Mouse (Mus musculus): ENCODE measurements around the gene Map3k10. TPM values are rescaled to one million over a fixed set of nuclear protein-coding genes. Genes with fewer than 3 reads are reported as not detected.
A peak's percentile ranks its signal among the peaks of the same experiment; 100 is the strongest.
"Not testable (repeated sequence)": the region's sequence is repeated elsewhere in the genome, so short reads cannot be mapped to it uniquely, and the experiment has no call there.

Gene Map3k10
- polyA plus RNA-seq, 1 experiment, result 99.4 TPM

DNA sequence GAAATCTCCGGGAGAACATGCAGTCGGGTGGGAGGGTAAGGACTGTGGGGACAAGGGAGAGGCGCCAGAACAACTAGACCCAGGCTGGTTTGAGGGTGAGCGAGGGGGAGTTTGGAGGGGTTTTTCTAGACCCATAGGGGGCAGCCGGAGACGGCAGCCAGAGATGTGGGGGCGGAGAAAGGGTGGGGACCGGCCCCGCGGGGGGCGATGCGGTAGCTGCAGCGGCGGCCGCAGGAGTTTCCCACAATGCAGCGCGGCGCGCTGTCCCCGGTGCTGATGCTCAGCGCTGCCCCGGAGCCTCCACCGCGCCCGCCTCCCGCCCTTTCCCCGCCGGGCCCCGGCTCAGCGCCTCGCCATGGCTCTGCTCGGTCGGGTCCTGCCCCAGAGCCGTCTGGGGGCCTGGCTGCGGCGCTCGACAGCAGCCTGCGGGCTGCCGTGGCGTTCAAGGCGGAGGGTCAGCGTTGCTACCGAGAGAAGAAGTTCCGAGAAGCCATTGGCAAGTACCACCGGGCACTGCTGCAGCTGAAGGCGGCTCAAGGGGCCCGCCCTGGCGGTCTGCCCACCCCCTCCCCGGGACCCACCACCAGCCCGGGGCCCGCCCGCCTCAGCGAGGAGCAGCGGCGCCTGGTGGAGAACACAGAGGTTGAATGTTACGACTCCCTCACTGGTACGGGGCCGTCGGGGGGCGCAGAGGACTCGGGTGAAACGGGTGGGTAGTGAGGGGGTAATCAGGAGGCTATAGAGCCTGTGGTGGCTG lies 20.5 kb downstream of the Map3k10 start, which contains the start of gene Ttc9b:
Gene Ttc9b, plus strand, starts transcription at position 235 of the 757 bp plus-strand sequence.
- peaks cover 25% of the 10 kb centered on the region for H3K4me1 ChIP-seq (ENCODE audit: control insufficient read depth, insufficient read depth, low read length)
- under 1% methylated on average over 43 of the region's 62 CpGs for WGBS
- peak within 1 kb of the TSS; percentile 91 for H3K4me3 ChIP-seq (replicated peaks; ENCODE audit: insufficient read depth, low read depth, low read length)

DNA sequence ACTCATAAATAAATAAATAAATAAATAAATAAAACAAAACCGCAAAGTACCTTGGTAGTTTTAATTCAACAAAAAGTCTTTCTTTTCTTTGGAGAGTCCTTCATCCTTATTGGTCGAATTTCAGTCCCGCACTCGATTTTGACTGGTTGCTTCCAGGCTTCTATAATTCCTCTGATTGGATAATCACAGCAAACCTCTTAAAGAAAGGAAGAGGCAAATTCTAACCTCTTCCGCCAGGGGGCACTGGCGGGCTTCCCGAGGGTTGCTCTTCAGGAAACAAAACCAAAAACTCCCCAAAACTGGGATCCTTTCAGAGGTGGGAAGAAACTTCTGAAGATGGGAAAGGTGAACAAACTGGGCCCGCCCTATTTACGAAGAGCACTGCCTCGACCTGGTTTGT lies 23.4 kb downstream of the Map3k10 start:
- Histone ChIP-seq H3K4me3 (replicated peaks; ENCODE audit: insufficient read depth, low read depth, low read length) (no peak overlapping the region), H3K4me1 (ENCODE audit: control insufficient read depth, insufficient read depth, low read length) (peaks cover 14% of the 10 kb centered on the region), H3K27ac (ENCODE audit: insufficient read depth, low read length) (no peak overlapping the region), H3K27me3 (ENCODE audit: control insufficient read depth, insufficient read depth, low read length) (no peaks in the 10 kb centered on the region)
- TF ChIP-seq POLR2A (IDR thresholded peaks at IDR 0.05; ENCODE audit: borderline replicate concordance, insufficient read depth, low read length), result no peak
- peak; percentile 68; the same call in 1 of the 2 replicates for TF ChIP-seq CTCF (IDR thresholded peaks at IDR 0.05; ENCODE audit: borderline replicate concordance, insufficient read depth, low read depth, low read length)
- 14% methylated on average over 10 of the region's 10 CpGs for WGBS
- DNase-seq, result peak; percentile 79 to 80

More for the DNA sequence above, 20.5 kb downstream of the Map3k10 start, which contains the start of gene Ttc9b:
- TF ChIP-seq CTCF (IDR thresholded peaks at IDR 0.05; ENCODE audit: borderline replicate concordance, insufficient read depth, low read depth, low read length), result peak; percentile 19; the same call in 1 of the 2 replicates
- TF ChIP-seq POLR2A (IDR thresholded peaks at IDR 0.05; ENCODE audit: borderline replicate concordance, insufficient read depth, low read length), result peak; percentile 71
- H3K27me3 ChIP-seq (ENCODE audit: control insufficient read depth, insufficient read depth, low read length), result no peaks in the 10 kb centered on the region
- peak within 1 kb of the TSS; percentile 94 for H3K27ac ChIP-seq (ENCODE audit: insufficient read depth, low read length)
- DNase-seq, result peak; percentile 85 to 90

DNA sequence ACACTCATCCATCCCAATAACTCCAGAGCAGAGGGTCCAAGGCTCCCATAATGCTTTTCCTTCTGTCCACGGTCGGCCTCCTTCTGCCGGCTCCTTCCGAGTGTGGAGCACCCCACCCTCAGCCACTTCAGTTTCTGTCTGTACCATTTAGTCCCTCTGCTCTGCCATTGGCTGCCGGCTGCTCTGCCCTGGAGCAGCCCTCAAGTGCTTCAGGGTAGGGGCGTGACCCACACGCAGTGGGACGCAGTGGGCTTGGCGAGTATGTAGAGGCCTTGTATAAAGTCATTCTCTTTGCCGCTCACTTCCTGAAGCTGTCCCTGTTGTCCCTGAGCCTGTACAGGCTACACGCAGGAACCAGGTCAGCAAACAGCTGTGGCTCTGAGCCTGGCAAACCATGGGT lies 24.7 kb downstream of the Map3k10 start:
- TF ChIP-seq POLR2A (IDR thresholded peaks at IDR 0.05; ENCODE audit: borderline replicate concordance, insufficient read depth, low read length) (no peak), CTCF (IDR thresholded peaks at IDR 0.05; ENCODE audit: borderline replicate concordance, insufficient read depth, low read depth, low read length) (no peak)
- 92% methylated on average over 11 of the region's 11 CpGs for WGBS
- H3K4me1 ChIP-seq (ENCODE audit: control insufficient read depth, insufficient read depth, low read length), result peaks cover 4% of the 10 kb centered on the region
- no peak for DNase-seq
- H3K27me3 ChIP-seq (ENCODE audit: control insufficient read depth, insufficient read depth, low read length), result no peaks in the 10 kb centered on the region
- H3K27ac ChIP-seq (ENCODE audit: insufficient read depth, low read length), result no peak overlapping the region
- H3K4me3 ChIP-seq (replicated peaks; ENCODE audit: insufficient read depth, low read depth, low read length), result no peak overlapping the region

DNA sequence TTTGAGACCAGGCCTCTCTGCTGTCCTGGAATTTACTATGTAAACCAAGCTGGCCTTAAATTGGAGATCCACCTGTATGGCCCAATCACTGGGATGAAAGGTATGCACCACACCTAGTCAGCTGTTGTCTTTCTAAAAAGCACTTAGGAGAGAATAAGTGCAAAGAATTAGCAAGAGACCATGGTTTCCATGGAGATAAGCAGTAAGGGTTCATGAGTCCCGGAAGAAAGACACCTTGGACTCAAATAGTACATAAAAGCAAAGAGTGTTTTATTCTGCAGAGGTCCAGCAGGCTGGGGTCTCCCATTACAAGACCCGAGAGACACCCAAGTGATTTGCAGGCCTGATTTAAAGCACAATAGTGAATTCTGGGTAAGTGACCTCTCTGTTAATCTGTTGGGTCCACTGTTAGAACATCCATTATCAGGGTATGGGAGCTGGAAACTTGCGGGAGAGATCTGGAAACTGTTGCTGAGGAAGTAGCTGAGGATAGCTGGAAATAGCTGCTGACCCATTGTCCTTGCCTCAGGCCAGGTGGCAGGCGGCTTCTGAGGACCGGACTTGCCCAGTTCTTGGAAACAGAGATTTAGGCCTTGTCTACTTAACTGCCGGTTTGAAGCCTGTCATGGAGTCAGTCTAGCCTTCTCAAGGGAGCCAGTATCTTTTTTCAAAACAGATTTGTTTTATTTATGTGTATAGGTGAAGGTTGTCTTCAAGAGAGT lies 27.0 kb downstream of the Map3k10 start:
- TF ChIP-seq POLR2A (IDR thresholded peaks at IDR 0.05; ENCODE audit: borderline replicate concordance, insufficient read depth, low read length) (no peak), CTCF (IDR thresholded peaks at IDR 0.05; ENCODE audit: borderline replicate concordance, insufficient read depth, low read depth, low read length) (no peak)
- Histone ChIP-seq H3K27me3 (ENCODE audit: control insufficient read depth, insufficient read depth, low read length) (no peaks in the 10 kb centered on the region), H3K4me1 (ENCODE audit: control insufficient read depth, insufficient read depth, low read length) (peaks cover 8% of the 10 kb centered on the region), H3K4me3 (replicated peaks; ENCODE audit: insufficient read depth, low read depth, low read length) (no peak overlapping the region), H3K27ac (ENCODE audit: insufficient read depth, low read length) (no peak overlapping the region)
- no peak for DNase-seq
- WGBS, result 83% methylated on average over 6 of the region's 6 CpGs

DNA sequence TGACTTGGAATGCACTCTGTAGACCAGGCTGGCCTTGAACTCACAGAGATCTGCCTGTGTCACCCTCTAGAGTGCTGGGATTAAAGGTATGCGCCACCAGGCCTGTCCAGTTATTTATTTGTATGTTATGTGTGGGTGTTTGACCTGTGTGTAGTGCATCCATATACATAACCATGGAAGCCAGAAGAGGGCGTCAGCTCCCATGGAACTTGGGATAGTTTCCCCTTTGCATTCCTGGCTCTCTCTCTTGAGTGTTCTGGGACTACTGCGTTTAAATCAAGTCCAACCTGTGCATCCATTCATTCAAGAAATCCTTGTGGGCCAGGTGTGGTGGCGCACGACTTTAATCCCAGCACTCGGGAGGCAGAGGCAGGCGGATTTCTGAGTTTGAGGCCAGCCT lies 27.9 kb downstream of the Map3k10 start:
- no peaks in the 10 kb centered on the region for H3K27me3 ChIP-seq (ENCODE audit: control insufficient read depth, insufficient read depth, low read length)
- H3K4me1 ChIP-seq (ENCODE audit: control insufficient read depth, insufficient read depth, low read length), result peaks cover 15% of the 10 kb centered on the region
- WGBS, result 84% methylated on average over 7 of the region's 7 CpGs
- DNase-seq, result no peak
- H3K27ac ChIP-seq (ENCODE audit: insufficient read depth, low read length), result no peak overlapping the region
- no peak overlapping the region for H3K4me3 ChIP-seq (replicated peaks; ENCODE audit: insufficient read depth, low read depth, low read length)
- TF ChIP-seq CTCF (IDR thresholded peaks at IDR 0.05; ENCODE audit: borderline replicate concordance, insufficient read depth, low read depth, low read length) (no peak), POLR2A (IDR thresholded peaks at IDR 0.05; ENCODE audit: borderline replicate concordance, insufficient read depth, low read length) (no peak)

DNA sequence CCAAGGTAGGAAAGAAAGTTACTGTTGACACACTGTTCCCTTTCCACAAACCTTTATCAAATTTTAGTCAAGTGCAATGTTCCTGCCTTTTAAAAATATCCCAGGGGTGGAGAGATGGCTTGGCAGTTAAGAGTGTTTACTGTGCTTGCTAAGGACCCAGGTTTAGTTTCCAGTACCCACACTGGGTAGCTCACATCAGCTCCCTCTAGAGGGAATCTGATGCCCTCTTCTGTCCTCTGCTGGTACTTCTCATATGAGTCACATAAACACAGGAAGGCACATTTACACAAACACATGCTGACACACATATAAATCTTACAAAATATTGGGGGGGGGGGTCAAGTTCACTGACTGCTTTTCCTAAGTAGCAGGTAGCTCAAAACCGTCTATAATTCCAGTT lies 29.9 kb downstream of the Map3k10 start:
- DNase-seq, result no peak
- 71% methylated on average over 1 of the region's 1 CpGs for WGBS
- Histone ChIP-seq H3K27ac (ENCODE audit: insufficient read depth, low read length) (no peak overlapping the region), H3K27me3 (ENCODE audit: control insufficient read depth, insufficient read depth, low read length) (no peaks in the 10 kb centered on the region), H3K4me3 (replicated peaks; ENCODE audit: insufficient read depth, low read depth, low read length) (no peak overlapping the region), H3K4me1 (ENCODE audit: control insufficient read depth, insufficient read depth, low read length) (peaks cover 24% of the 10 kb centered on the region)
- no peak for TF ChIP-seq POLR2A (IDR thresholded peaks at IDR 0.05; ENCODE audit: borderline replicate concordance, insufficient read depth, low read length)
- TF ChIP-seq CTCF (IDR thresholded peaks at IDR 0.05; ENCODE audit: borderline replicate concordance, insufficient read depth, low read depth, low read length), result no peak

DNA sequence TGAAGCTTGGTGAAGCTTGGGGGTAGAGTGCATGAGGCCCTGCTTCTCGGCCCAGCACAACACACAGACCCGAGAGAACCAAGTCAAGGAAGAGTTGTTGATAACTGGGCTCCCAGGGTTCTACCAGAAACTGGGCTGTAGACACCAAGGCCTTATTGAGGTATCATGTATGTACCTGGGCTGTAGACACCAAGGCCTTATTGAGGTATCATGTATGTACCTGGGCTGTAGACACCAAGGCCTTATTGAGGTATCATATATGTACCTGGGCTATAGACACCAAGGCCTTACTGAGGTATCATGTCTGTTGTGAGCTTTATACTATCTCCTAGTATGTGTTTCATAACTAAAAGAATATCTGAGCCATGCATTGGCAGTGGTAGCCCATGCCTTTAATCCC lies 39.3 kb downstream of the Map3k10 start:
- peaks cover 36% of the 10 kb centered on the region for H3K4me1 ChIP-seq (ENCODE audit: control insufficient read depth, insufficient read depth, low read length)
- 94% methylated on average over 2 of the region's 2 CpGs for WGBS
- not testable (repeated sequence) for DNase-seq; H3K27me3 ChIP-seq (ENCODE audit: control insufficient read depth, insufficient read depth, low read length); H3K4me3 ChIP-seq (replicated peaks; ENCODE audit: insufficient read depth, low read depth, low read length); H3K27ac ChIP-seq (ENCODE audit: insufficient read depth, low read length)

DNA sequence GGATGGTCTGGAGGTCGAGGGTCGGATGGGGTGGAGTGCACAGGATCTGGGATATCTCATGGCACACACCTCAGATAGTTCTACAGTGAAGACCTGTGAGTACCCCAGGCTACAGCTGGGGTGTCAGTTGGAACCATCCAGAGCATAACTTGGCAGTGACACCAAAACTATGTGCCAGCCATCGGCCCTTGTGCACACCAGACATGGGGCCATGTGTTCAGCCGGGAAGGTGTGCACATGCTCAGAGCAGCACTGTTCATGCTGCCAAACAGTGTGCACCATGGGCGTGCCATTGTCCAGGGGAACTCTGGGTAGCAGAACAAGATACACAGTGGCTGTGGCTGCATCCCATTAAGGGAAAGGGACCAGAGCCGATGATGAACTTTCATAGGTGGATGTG lies 39.7 kb downstream of the Map3k10 start:
- Histone ChIP-seq H3K4me1 (ENCODE audit: control insufficient read depth, insufficient read depth, low read length) (peaks cover 32% of the 10 kb centered on the region), H3K27ac (ENCODE audit: insufficient read depth, low read length) (no peak overlapping the region), H3K27me3 (ENCODE audit: control insufficient read depth, insufficient read depth, low read length) (no peaks in the 10 kb centered on the region), H3K4me3 (replicated peaks; ENCODE audit: insufficient read depth, low read depth, low read length) (no peak overlapping the region)
- no peak for TF ChIP-seq CTCF (IDR thresholded peaks at IDR 0.05; ENCODE audit: borderline replicate concordance, insufficient read depth, low read depth, low read length)
- no peak for TF ChIP-seq POLR2A (IDR thresholded peaks at IDR 0.05; ENCODE audit: borderline replicate concordance, insufficient read depth, low read length)
- DNase-seq, result no peak
- WGBS, result 60% methylated on average over 6 of the region's 6 CpGs

Measured in cerebellum, adult 2 months (tissue).